Mouse (Mus musculus): ENCODE results near the gene Gm49369. TPM values are rescaled to one million over a fixed set of nuclear protein-coding genes. Genes with fewer than 3 reads are reported as not detected.
A peak's percentile ranks its signal among the peaks of the same experiment; 100 is the strongest.
"Not testable (repeated sequence)": the region's sequence is repeated elsewhere in the genome, so short reads cannot be mapped to it uniquely, and the experiment has no call there.

Gm49369 gene
- total RNA-seq, 2 experiments from 2014 or later = 2.6 to 3.3 TPM

DNA sequence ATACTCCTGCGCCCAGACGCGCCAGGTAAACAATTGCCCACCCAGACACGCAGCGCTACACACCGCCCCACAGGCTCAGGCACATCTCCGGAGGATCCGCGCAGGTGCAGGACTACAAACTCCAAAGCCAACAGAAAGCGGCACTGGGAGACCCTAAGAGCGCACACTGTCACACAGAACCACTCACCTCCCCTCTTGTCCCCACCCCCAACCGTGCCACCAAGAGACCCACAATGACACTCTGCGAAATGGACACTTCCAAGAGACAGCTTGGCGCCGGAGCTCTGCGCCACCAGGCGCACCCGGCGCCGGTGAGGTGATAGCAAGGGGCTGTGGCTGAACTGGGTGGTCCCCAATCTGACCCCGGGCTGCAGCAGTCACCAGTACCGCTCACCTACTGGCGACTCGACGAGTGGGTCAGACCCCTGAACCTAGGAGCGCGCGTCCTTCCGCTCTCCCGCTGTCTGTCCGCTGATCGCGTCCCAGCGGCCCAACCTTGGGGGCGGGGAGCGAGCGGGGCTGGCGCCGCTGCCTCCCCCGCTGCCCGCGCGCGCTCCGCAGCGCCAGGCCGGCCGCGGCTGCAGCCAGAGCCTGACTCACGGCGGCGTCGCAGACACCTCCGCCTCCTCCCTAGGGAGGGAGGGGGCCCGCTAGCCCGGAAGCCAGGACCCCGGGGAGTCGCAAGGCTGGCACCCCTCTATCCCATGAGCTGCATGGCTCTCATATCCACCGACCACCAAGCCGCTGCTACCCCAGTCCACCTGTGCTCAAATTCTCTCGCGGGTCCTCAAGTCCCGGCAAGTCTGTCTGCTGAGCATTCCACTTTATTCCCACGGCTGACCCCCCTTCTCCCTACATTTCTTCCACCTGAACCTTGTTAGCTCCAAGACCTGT is 10.5 kb downstream of the Gm49369 start:
- DNase-seq = peak; percentile 69 to 80

GRCm38 (mm10) chr7:142371398-142371767 is 11.1 kb downstream of the Gm49369 start:
- no peak for DNase-seq

GRCm38 (mm10) chr7:142370937-142371336 is 11.5 kb downstream of the Gm49369 start:
- DNase-seq = no peak

DNA sequence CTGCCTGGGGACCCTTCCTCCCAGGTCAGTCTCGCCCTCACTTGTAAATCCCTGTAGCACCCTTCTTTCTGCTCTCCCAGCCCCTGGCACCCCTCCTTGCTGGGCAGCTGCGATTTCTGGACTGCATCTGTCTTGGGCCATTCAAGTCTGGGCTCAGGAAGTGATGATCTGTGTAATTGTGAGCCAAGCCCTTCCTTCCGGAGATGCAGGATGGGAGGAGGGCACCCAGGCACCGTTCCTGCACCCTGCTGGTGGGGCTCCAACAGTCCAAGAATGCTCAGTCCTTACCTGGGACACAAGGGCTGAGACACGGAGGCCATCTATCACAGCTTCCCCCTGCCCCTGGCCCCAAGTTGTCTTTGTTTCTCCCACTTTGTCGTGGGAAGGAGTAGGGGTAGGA is 12.6 kb downstream of the Gm49369 start:
- DNase-seq = peak in 1 of 2 experiments; percentile 35

GRCm38 (mm10) chr7:142368856-142369255 is 13.6 kb downstream of the Gm49369 start:
- DNase-seq = no peak

DNA sequence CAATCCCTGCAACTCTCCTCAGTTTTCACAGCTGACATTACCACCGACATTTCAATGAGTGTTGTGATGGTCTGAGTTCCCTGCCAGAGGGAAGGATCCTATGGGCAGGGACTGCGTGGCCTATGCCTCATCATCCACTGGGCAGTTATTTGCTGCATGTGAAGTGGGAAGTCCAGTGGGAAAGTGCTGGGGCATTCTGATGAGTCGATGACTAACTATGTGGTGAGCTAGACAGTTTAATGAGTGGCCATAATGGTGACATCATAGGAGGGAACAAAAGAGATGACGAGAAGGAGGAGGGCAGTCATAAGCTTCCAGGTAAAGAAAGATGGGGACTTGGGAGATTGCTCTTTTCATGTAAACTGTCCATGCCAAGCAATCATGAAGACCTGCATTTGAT is 19.4 kb downstream of the Gm49369 start:
- no peak for DNase-seq

DNA sequence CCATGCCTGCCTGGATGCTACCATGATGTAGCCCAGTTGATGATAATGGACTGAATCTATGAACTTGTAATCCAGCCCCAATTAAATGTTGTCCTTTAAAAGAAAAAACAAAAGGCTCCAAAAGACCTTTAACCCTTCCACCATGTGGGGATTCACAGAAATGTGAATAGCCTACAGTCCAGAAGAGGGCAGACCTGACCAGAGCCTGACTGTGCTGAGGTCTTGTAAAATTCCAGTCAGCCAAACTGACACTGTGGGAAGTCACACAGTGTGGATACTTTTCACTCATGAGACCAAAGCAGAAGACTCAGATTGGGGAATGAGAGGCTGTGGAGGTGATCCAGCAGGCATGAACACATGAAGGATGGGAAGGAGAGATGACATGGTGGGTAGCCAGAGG is 21.7 kb downstream of the Gm49369 start:
- no peak for DNase-seq

DNA sequence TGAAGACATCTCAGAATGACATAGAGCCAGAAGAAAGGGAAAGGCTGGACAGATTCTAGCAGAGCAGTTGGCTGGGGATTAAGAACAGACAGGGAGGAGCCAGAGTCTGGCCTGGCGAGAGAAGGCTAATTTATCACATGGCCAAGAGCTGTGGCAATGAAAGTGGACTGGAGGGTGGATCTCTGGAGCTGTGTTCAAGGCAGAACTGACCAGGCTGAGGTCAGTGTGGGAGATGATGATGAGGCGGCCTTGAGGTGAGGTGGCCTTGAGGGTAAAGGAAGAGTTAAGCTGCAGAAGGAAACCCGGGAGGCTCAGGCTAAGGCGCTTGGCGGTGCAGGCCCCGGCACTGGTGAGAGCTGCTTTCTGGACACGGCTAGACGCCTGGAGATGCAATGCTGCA is 23.3 kb downstream of the Gm49369 start:
- peak in 1 of 2 experiments; percentile 30 for DNase-seq

DNA sequence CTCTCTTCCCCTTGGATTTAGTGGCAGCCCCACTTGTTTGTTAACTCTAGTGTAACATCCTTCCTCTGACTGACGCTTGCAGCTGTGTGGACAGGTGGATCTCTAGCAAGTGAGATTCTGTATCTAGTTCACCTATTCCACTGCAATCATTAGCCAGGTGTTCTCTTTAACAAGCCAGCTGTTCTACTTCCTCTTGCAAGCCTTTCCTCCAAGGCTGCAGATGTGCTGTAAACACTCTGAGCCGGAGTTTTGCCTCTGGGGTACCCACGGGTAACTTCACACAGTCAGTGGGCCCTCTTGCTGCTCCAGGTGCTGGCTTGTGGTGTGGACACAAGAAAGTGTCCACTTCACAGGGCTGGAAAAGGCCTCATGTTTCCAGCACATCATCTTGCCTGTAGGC is 24.9 kb downstream of the Gm49369 start:
- DNase-seq = no peak

- DNase-seq = no peak
Measured at GRCm38 (mm10) chr7:142354661-142355233, 27.7 kb downstream of the Gm49369 start.

- DNase-seq = no peak
Measured at GRCm38 (mm10) chr7:142353854-142354253, 28.6 kb downstream of the Gm49369 start.

- DNase-seq = no peak
Measured at GRCm38 (mm10) chr7:142351569-142351968, 30.9 kb downstream of the Gm49369 start.

DNA sequence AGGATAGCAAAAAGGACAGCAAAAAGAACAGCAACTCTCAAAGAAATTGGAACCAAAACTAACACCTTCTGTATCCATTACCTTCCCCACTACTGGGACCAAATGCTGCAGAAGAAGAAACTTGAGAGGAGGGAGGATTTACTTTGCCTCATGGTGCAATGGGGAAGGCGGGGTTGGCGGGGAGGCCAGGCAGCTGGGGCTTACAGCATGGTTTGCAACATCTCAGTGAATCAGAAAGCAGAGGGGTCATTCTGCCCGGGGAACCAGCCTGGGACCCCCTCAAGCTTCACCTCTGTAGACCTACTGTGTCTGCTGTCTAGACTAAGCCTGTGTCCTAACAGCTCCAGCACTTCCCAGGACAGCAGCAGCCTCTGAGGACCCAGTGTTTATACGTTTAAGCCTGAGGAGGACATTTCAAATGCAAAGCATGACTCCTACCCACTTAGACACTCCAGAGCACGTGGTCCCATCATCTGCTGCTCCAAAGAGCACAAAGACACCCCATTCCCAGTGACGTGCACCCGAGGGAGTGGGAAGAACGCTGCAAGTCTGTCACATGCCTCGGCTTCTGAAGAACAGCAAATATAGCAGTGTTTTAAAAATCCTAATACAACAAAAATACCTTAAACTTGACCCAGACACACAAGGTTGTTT is 33.0 kb downstream of the Gm49369 start:
- no peak for DNase-seq

- DNase-seq = no peak
Measured at GRCm38 (mm10) chr7:142347542-142347941, 34.9 kb downstream of the Gm49369 start.

GRCm38 (mm10) chr7:142342247-142342640 is 40.2 kb downstream of the Gm49369 start:
- no peak for DNase-seq

- DNase-seq = no peak
Measured at GRCm38 (mm10) chr7:142341564-142342246, 40.8 kb downstream of the Gm49369 start.

DNA sequence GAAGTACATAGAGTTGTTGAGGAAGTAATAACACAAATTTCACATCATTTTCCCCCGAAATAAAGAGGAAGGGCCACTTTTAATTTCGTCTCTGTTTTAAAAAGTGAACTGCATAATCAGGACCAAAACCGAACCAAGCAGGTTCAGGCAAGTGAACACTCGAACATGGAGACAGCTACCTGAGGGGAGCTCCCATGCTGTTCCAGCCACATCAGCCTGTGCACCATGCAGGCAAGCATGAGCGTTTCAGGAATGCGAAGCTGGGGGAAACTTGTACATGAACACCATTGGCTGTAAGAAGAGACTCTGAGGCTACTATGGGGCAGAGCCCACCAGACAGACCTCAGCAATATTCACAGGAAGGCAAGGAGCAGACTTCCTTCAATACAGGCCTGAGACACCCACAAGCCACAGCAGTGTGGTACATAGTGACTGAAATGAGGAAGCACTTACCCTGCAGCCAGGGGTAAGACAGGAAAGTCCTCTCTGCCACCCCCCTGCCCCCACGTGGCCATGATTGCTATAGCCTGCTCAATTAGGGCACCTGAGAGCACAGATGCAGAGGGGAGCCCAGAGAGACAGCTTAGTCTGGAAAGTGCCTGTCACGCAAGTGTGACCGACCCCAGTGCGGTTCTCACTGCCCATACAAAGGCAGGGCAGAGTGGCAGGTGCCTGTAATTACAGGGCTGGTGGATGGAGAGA is 42.0 kb downstream of the Gm49369 start:
- DNase-seq = no peak

GRCm38 (mm10) chr7:142335151-142335550 is 47.3 kb downstream of the Gm49369 start:
- no peak for DNase-seq

DNA sequence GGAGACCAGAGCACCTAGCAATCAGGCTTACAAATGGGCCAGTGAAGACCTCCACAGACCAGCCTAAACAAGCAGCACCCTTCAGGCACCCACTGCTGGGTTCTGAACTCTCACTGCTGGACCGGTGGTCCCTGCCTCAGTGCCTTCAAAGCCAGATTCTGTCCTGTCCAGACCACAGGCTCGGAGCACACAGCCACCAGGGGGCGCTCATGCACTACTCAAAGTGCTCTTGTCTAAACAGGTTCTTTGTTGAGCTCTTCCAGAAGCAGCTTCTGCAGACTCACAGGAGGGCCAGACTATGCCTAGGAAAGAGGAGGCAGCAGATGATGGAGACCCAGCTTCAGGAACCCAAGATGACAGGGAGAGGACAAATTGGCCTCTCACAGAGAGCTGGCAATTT is 48.2 kb downstream of the Gm49369 start:
- DNase-seq = peak; percentile 90 to 93

DNA sequence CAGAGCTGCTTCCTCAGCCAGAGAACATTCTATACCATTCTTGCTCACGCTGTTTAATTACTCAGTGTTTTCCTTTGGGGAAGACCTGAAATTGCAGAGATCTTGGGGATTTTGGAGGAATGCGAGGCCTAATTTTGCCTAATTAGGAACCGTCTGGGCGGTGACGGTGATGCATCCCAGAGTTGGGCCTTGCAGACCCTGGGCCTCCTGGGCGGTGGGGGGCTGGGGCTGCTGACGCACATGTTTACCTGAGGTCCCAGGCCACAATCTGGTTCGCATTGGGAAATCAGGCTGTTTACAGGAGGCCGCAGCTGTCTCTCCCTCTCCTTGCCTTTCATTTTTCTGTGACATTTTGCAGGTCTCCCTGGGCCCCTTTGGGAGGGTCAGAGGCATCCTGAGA is 49.7 kb downstream of the Gm49369 start:
- DNase-seq = not testable (repeated sequence)

GRCm38 (mm10) chr7:142331281-142331680 is 51.2 kb downstream of the Gm49369 start:
- no peak for DNase-seq

GRCm38 (mm10) chr7:142330271-142330724 is 52.2 kb downstream of the Gm49369 start:
- DNase-seq = peak; percentile 55 to 74
